Mouse (Mus musculus): ENCODE results near the gene Gcn1l1.

DNA sequence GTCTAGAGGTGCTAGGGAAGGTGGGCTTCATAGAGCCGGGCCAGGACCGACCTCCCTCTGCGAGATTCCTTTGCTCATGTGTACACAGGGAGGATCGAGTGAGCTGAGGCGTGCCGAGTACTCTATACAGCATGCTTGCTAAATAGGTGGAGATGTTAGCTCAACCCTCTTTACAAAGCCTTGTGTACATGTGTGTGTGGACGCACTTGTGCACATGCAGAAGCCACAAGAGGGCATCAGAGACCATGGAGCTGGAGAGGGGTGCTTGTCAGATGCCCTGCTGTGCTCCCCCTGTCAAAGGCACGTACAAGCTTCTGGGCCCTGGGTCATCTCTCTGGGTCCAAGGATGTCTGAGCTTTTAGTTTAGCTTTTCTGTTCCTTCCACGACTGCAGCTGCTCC, 79.1 kb downstream of the Gcn1l1 start:
- TF ChIP-seq GATA1 (IDR thresholded peaks at IDR 0.05; ENCODE audit: low read length) (no peak), TAL1 (IDR thresholded peaks at IDR 0.05; ENCODE audit: low read length) (no peak)

Measured in erythroblast, embryonic 14.5 days (primary cell).